Mouse (Mus musculus) midbrain, embryonic 11.5 days (tissue): ENCODE results near the gene Rcc2. TPM values are rescaled to one million over a fixed set of nuclear protein-coding genes. Genes with fewer than 3 reads are reported as not detected.

ENCODE experiments used
- ATAC-seq: fragments of 200-750 bp; cut with Nextera tagmentation; 2 replicates; pipeline ENCODE4 v1.8.0; 2017; ENCODE audit warnings: moderate TSS enrichment, moderate library complexity; ENCODE audit not compliant: low FRiP score
- DNase-seq: peaks from one replicate; pipeline ENCODE4 v3.0.0; 2015; ENCODE audit warnings: low spot score; ENCODE audit errors: missing footprints
- H3K27ac ChIP-seq: fragments of 300-500 bp; sonication (generic); 2 replicates; pipeline ENCODE4 v1.5.1; 2014; ENCODE audit warnings: low read depth, low read length
- H3K27me3 ChIP-seq: fragments of 300-500 bp; sonication (generic); 2 replicates; pipeline ENCODE4 v1.6.1; 2014; ENCODE audit warnings: mild to moderate bottlenecking, low read length, moderate library complexity, mixed read lengths; ENCODE audit not compliant: control insufficient read depth, insufficient read depth
- H3K36me3 ChIP-seq: fragments of 300-500 bp; sonication (generic); 2 replicates; pipeline ENCODE4 v1.6.1; 2014; ENCODE audit warnings: mild to moderate bottlenecking, low read length, moderate library complexity, mixed read lengths; ENCODE audit not compliant: control insufficient read depth, insufficient read depth
- H3K4me1 ChIP-seq: fragments of 300-500 bp; sonication (generic); 2 replicates; pipeline ENCODE4 v1.6.1; 2014; ENCODE audit warnings: low read length; ENCODE audit not compliant: control insufficient read depth, insufficient read depth
- H3K4me2 ChIP-seq: fragments of 300-500 bp; sonication (generic); 2 replicates; pipeline ENCODE4 v1.6.1; 2014; ENCODE audit warnings: mild to moderate bottlenecking, moderate library complexity
- H3K4me3 ChIP-seq: fragments of 300-500 bp; sonication (generic); 2 replicates; pipeline ENCODE4 v1.5.1; 2014; ENCODE audit warnings: low read depth, low read length
- H3K9ac ChIP-seq: fragments of 300-500 bp; sonication (generic); 2 replicates; pipeline ENCODE4 v1.6.1; 2014; ENCODE audit warnings: low read length
- H3K9me3 ChIP-seq: fragments of 300-500 bp; sonication (generic); 2 replicates; pipeline ENCODE4 v1.6.1; 2016; ENCODE audit warnings: low read length; ENCODE audit not compliant: control insufficient read depth
- WGBS: fragments of 180-500 bp; shearing (Covaris S2); extraction: QIAGEN DNeasy Blood & Tissue Kit; methylation state at CpG from one replicate; pipeline ENCODE4 v1.1.7; 2014; 5-methylcytosine and 5-hydroxymethylcytosine counted together
- polyA plus RNA-seq: library from polyadenylated mRNA; unstranded; fragments of >200 nt; fragmentation: Nextera tagmentation; extraction: Ambion mirVana; gene quantifications from 2 replicates; pipeline ENCODE4 v1.2.1, GENCODE M21; 2014

The Rcc2 gene
- polyA plus RNA-seq, 1 experiment from 2014 or later, result 70.1 TPM

GRCm38 (mm10) chr4:140731654-140732053 is 31.3 kb downstream of the Rcc2 start:
- DNase-seq (no peak), ATAC-seq (no peak)
- H3K27ac ChIP-seq, result no peak overlapping the region
- no peaks in the 10 kb centered on the region for H3K4me1 ChIP-seq
- 75% methylated on average over 4 of the region's 4 CpGs for WGBS
- no peaks in the 10 kb centered on the region for H3K36me3 ChIP-seq
- no peak overlapping the region for H3K9ac ChIP-seq
- no peaks in the 10 kb centered on the region for H3K9me3 ChIP-seq
- H3K27me3 ChIP-seq, result no peaks in the 10 kb centered on the region
- H3K4me2 ChIP-seq, result no peak overlapping the region
- H3K4me3 ChIP-seq, result no peak overlapping the region

DNA sequence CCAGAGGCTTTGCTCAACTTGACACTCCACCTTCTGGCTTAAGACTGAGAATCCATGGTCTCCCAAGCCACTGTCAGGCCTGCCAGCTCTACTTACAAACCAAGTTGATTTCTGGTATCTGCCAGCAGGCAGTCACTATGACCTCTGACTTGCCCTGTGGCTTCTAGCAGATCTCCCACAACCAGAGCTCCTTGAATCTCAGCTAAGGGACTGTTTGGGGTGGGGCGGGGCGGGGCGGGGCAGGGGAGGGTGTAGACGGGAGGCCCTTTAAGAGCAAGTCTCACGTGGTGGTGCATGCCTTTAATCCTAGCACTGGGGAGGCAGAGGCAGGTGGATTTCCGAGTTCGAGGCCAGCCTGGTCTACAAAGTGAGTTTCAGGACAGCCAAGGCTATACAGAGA is 32.5 kb downstream of the Rcc2 start:
- Histone ChIP-seq H3K27ac (no peak overlapping the region), H3K4me3 (no peak overlapping the region), H3K4me2 (no peak overlapping the region), H3K9ac (no peak overlapping the region), H3K27me3 (no peaks in the 10 kb centered on the region), H3K9me3 (no peaks in the 10 kb centered on the region), H3K4me1 (no peaks in the 10 kb centered on the region), H3K36me3 (no peaks in the 10 kb centered on the region)
- ATAC-seq, result no peak
- DNase-seq, result no peak
- 78% methylated on average over 7 of the region's 7 CpGs for WGBS

DNA sequence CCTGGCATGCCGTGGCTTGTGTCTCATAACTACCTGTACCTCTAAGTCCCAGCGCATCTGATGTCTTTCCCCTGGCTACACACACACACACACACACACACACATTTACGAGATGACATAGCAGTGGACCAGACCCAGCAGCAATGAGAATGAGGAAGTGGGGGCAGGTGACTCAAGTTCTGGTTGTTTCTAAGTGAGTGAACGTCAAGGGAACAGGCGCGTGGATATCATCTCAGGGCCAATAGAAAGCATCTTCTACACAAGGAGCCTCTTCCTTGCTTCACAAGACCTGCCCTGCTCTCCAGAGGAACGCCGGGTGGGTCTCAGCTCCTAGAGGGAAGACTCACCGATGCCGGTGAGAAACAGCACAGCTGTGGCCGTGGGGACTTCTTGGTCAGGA is 40.3 kb downstream of the Rcc2 start:
- H3K9ac ChIP-seq, result no peak overlapping the region
- no peak overlapping the region for H3K4me2 ChIP-seq
- H3K4me1 ChIP-seq, result peaks cover 5% of the 10 kb centered on the region; the same call in 1 of the 2 replicates
- DNase-seq, result no peak
- no peak overlapping the region for H3K27ac ChIP-seq
- H3K4me3 ChIP-seq, result no peak overlapping the region
- 87% methylated on average over 11 of the region's 11 CpGs for WGBS
- no peaks in the 10 kb centered on the region for H3K9me3 ChIP-seq
- no peaks in the 10 kb centered on the region for H3K27me3 ChIP-seq
- H3K36me3 ChIP-seq, result no peaks in the 10 kb centered on the region
- no peak for ATAC-seq

- no peak for DNase-seq
- Histone ChIP-seq H3K4me1 (peaks cover 5% of the 10 kb centered on the region; the same call in 1 of the 2 replicates), H3K27ac (no peak overlapping the region), H3K4me3 (no peak overlapping the region), H3K4me2 (no peak overlapping the region), H3K27me3 (no peaks in the 10 kb centered on the region), H3K9ac (no peak overlapping the region), H3K9me3 (no peaks in the 10 kb centered on the region), H3K36me3 (no peaks in the 10 kb centered on the region)
- ATAC-seq, result no peak
- 87% methylated on average over 6 of the region's 6 CpGs for WGBS
Observed at GRCm38 (mm10) chr4:140741401-140741800, 41.1 kb downstream of the Rcc2 start.

- Histone ChIP-seq H3K4me1 (peaks cover 5% of the 10 kb centered on the region; the same call in 1 of the 2 replicates), H3K27ac (no peak within 1 kb of the TSS), H3K9ac (no peak within 1 kb of the TSS; the same call in 1 of the 2 replicates), H3K4me3 (no peak within 1 kb of the TSS), H3K4me2 (no peak within 1 kb of the TSS), H3K36me3 (no peaks in the 10 kb centered on the region), H3K9me3 (no peaks in the 10 kb centered on the region), H3K27me3 (no peaks in the 10 kb centered on the region)
- ATAC-seq (no peak), DNase-seq (no peak)
- 81% methylated on average over 2 of the region's 2 CpGs for WGBS
Observed at GRCm38 (mm10) chr4:140742543-140742942, 42.2 kb downstream of the Rcc2 start, which contains the start of gene Padi6. Gene Padi6 (minus strand): TSS chr4:140742643.

GRCm38 (mm10) chr4:140743086-140743485 is 42.7 kb downstream of the Rcc2 start:
- ATAC-seq (no peak; the same call in 1 of the 2 replicates), DNase-seq (no peak)
- Histone ChIP-seq H3K27ac (no peak overlapping the region), H3K4me3 (no peak overlapping the region), H3K4me2 (no peak overlapping the region), H3K4me1 (peaks cover 5% of the 10 kb centered on the region; the same call in 1 of the 2 replicates), H3K36me3 (no peaks in the 10 kb centered on the region), H3K9ac (no peak overlapping the region; the same call in 1 of the 2 replicates), H3K9me3 (no peaks in the 10 kb centered on the region), H3K27me3 (no peaks in the 10 kb centered on the region)
- WGBS, result 62% methylated on average over 4 of the region's 4 CpGs

GRCm38 (mm10) chr4:140744654-140745053 is 44.3 kb downstream of the Rcc2 start:
- ATAC-seq, result no peak
- H3K36me3 ChIP-seq, result no peaks in the 10 kb centered on the region
- DNase-seq, result no peak
- no peak overlapping the region for H3K27ac ChIP-seq
- 18% methylated on average over 3 of the region's 3 CpGs for WGBS
- no peaks in the 10 kb centered on the region for H3K9me3 ChIP-seq
- H3K4me3 ChIP-seq, result no peak overlapping the region
- no peak overlapping the region for H3K9ac ChIP-seq
- no peaks in the 10 kb centered on the region for H3K27me3 ChIP-seq
- peaks cover 5% of the 10 kb centered on the region; the same call in 1 of the 2 replicates for H3K4me1 ChIP-seq
- no peak overlapping the region for H3K4me2 ChIP-seq

- Histone ChIP-seq H3K4me3 (no peak overlapping the region), H3K36me3 (no peaks in the 10 kb centered on the region), H3K27me3 (no peaks in the 10 kb centered on the region), H3K27ac (no peak overlapping the region), H3K4me2 (no peak overlapping the region), H3K9me3 (no peaks in the 10 kb centered on the region), H3K4me1 (peaks cover 3% of the 10 kb centered on the region; the same call in 1 of the 2 replicates), H3K9ac (no peak overlapping the region)
- DNase-seq (no peak), ATAC-seq (no peak)
- WGBS, result 30% methylated on average over 12 of the region's 12 CpGs
Observed at GRCm38 (mm10) chr4:140747978-140748377, 47.6 kb downstream of the Rcc2 start.

DNA sequence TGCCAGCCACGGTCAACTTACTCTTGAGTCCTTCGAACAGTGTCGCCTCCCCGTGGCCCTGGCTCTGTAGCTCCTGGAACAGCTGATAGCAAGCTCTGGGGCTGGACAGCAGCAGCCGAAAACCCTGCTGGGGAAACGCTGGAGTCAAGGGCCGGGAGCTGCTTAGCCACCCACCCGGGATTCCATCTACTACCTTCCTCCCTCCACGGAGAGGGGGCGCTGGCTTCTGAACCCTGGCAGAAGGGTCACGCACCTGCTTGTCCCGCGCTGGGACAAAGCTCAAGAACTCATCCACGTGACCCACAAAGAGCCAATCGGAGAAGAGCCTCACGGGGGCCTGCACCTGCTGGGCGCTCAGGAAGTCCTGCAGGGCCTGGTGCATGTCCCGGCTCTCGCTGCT is 50.0 kb downstream of the Rcc2 start:
- ATAC-seq, result peak; percentile 33; the same call in 1 of the 2 replicates
- Histone ChIP-seq H3K4me1 (no peaks in the 10 kb centered on the region), H3K4me3 (peak overlapping the region; percentile 14; the same call in 1 of the 2 replicates), H3K4me2 (peak overlapping the region; percentile 46), H3K27me3 (no peaks in the 10 kb centered on the region), H3K9me3 (no peaks in the 10 kb centered on the region), H3K36me3 (no peaks in the 10 kb centered on the region), H3K9ac (peak overlapping the region; percentile 36; the same call in 1 of the 2 replicates), H3K27ac (no peak overlapping the region)
- 6% methylated on average over 19 of the region's 19 CpGs for WGBS
- DNase-seq, result peak; percentile 90
